Mouse (Mus musculus): ENCODE measurements at regions not wholly inside any gene's neighbourhood (a gene's known extent, or its start where the extent isn't known, plus 50 kb on each side); places are given as distances from the start of the nearest gene placed in this dataset.

- no peak for TF ChIP-seq CTCF (conservative IDR thresholded peaks at IDR 0.05; ENCODE audit: low read length)
- TF ChIP-seq POU5F1 (IDR thresholded peaks at IDR 0.05; ENCODE audit: borderline replicate concordance, low read length) = no peak
- TF ChIP-seq NANOG (IDR thresholded peaks at IDR 0.05; ENCODE audit: borderline replicate concordance, low read length) = no peak
These were observed 548.5 kb downstream of the Psat1 start for GRCm38 (mm10) chr19:15398624-15399023.
